In the genomic region with DNA sequence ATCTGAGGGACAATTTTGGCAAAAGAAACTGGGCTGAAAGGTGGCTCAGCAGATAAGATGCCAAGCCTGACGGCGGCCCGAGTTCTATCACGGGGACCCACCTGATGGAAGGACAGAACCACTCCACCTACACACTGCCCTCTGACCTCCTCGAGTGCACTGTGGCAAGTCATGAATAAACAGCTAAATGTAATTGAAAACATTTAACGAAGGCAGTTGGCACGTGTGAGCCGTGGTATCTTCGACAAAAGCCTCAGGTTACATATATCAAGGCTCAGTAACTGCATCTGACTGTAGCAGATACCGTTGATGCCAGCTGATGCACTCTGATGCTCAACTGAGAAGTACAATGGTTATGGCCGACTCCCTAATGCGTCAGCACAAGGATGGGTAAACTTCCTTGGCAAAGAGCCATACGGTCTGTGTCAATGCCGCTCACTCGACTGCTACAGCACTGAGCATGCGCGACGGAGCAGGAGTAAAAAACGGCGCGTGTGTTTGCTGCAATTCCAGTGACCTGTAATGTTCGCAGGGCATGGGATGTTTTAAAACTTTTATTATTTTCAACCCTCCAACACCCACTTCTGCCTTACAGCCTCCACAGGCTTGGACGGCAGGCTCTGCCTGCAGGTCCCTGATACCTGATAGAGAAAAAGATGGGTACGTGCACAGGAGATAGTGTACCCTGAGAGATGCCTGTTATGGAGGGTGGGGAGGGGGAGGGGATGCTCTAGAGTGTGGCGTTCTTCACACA, we compare ENCODE assay signal across 8 mouse cellular contexts. TPM values are rescaled to one million over a fixed set of nuclear protein-coding genes. Genes with fewer than 3 reads are reported as not detected.
DNase-seq lines count a peak whose midpoint lies in the region; ATAC-seq and TF ChIP-seq lines count a peak whose summit lies in the region.
"Had no signal": no experiment of that assay in that cellular context is flagged by ENCODE, and none has a peak within 500 bp of the region (broad histone marks: within the 10 kb centered on the region; RNA-seq: fewer than 3 reads in every experiment).

No protein-coding gene starts in this region.

- peak overlapping the region; percentile 42 for H3K4me2 ChIP-seq in neural tube, embryonic 15.5 days

- no peak for ATAC-seq in neural tube, embryonic 15.5 days (ENCODE audit: low FRiP score)

- TF ChIP-seq POLR2A in brain, embryonic 14.5 days (IDR thresholded peaks at IDR 0.05; ENCODE audit: borderline replicate concordance, extremely low read depth, insufficient read depth, insufficient read length, poor library complexity, severe bottlenecking) = no peak

- 58% methylated on average over 25 of the region's 25 CpGs for WGBS in neural tube, embryonic 15.5 days

- H3K4me3 ChIP-seq in neural tube, embryonic 15.5 days (replicated peaks) = no peak overlapping the region

- H3K27me3 ChIP-seq in neural tube, embryonic 15.5 days (replicated peaks) = no peaks in the 10 kb centered on the region

- peaks cover 3% of the 10 kb centered on the region for H3K36me3 ChIP-seq in neural tube, embryonic 15.5 days

- H3K27ac ChIP-seq in neural tube, embryonic 15.5 days (replicated peaks) = no peak overlapping the region

- intact Hi-C loops in heart, postnatal 10 days (cut with DNase I) = loop anchor here (10.0 kb wide), 1 partner anchor 400 kb away; no protein-coding TSS in a partner anchor

- DNase-seq in layer of hippocampus, postnatal 14 days (ENCODE audit: low spot score in 2 of 2) = peak; percentile 26 to 48
- DNase-seq in layer of hippocampus, postnatal 25 days (ENCODE audit: extremely low spot score in 1 of 2, low spot score in 1 of 2) = no peak
- peak; percentile 63 for DNase-seq in brain, embryonic 14.5 days (ENCODE audit: low read depth)
- peak; percentile 72 for DNase-seq in kidney, adult 9 months
- no peak for DNase-seq in embryo, embryonic 10.5 days (ENCODE audit: low spot score)
- no peak for DNase-seq in heart, postnatal 10 days

- H3K9me3 ChIP-seq in neural tube, embryonic 15.5 days (replicated peaks) = no peaks in the 10 kb centered on the region

- no peak for TF ChIP-seq CTCF in brain, embryonic 14.5 days (IDR thresholded peaks at IDR 0.05; ENCODE audit: borderline replicate concordance, extremely low read depth, insufficient read depth, insufficient read length)

- H3K4me1 ChIP-seq in neural tube, embryonic 15.5 days = peaks cover 10% of the 10 kb centered on the region

- H3K9ac ChIP-seq in neural tube, embryonic 15.5 days (replicated peaks) = no peak overlapping the region

RNA-seq across cellular contexts. Expression of a gene that starts 26.2 kb away (rescaled TPM):
- 10 to 100 TPM; 20.1 to 20.3 TPM for total RNA-seq in layer of hippocampus, postnatal 14 days (2021)
- 10 to 100 TPM; 13.8 to 18.4 TPM for total RNA-seq in layer of hippocampus, postnatal 25 days (2021)
- polyA plus RNA-seq in brain, embryonic 14.5 days (2012; rRNA removed) = 13.9 and 16.0 TPM in 2 replicates
- polyA plus RNA-seq in neural tube, embryonic 15.5 days (2015; fragmentation: Nextera tagmentation; extraction: Ambion mirVana) = 19.6 and 21.0 TPM in 2 replicates
- total RNA-seq in heart, postnatal 10 days (2021) = 10 to 100 TPM; 11.1 to 11.7 TPM

RNA-seq across cellular contexts. Expression of a gene that starts 38.1 kb away (rescaled TPM):
- 10 to 100 TPM; 42.3 to 42.9 TPM for total RNA-seq in layer of hippocampus, postnatal 14 days (2021)
- 10 to 100 TPM; 47.2 to 48.7 TPM for total RNA-seq in layer of hippocampus, postnatal 25 days (2021)
- 9.3 and 11.0 TPM in 2 replicates for polyA plus RNA-seq in brain, embryonic 14.5 days (2012; rRNA removed)
- 19.2 and 20.9 TPM in 2 replicates for polyA plus RNA-seq in neural tube, embryonic 15.5 days (2015; fragmentation: Nextera tagmentation; extraction: Ambion mirVana)
- total RNA-seq in heart, postnatal 10 days (2021) = under 1 TPM; 0.64 to 0.77 TPM

RNA-seq across cellular contexts. Expression of a gene that starts 47.6 kb away (rescaled TPM):
- 10 to 100 TPM; 31.1 to 31.2 TPM for total RNA-seq in layer of hippocampus, postnatal 14 days (2021)
- 10 to 100 TPM; 26.1 to 36.5 TPM for total RNA-seq in layer of hippocampus, postnatal 25 days (2021)
- polyA plus RNA-seq in brain, embryonic 14.5 days (2012; rRNA removed) = 7.3 and 21.0 TPM in 2 replicates
- 10.5 and 11.2 TPM in 2 replicates for polyA plus RNA-seq in neural tube, embryonic 15.5 days (2015; fragmentation: Nextera tagmentation; extraction: Ambion mirVana)
- 10 to 100 TPM; 19.6 to 22.1 TPM for total RNA-seq in heart, postnatal 10 days (2021)

RNA-seq across cellular contexts. Expression of a gene that starts 47.6 kb away (rescaled TPM):
- total RNA-seq in layer of hippocampus, postnatal 14 days (2021) = under 1 TPM; 0.62 to 0.79 TPM
- total RNA-seq in layer of hippocampus, postnatal 25 days (2021) = 1 to 10 TPM in 1 of 2 experiments, not detected in 1; 1.5 TPM
- polyA plus RNA-seq in brain, embryonic 14.5 days (2012; rRNA removed) = 0.16 and 0.59 TPM in 2 replicates
- polyA plus RNA-seq in neural tube, embryonic 15.5 days (2015; fragmentation: Nextera tagmentation; extraction: Ambion mirVana) = 0.68 TPM in 1 of 2 replicates, not detected in the other
- total RNA-seq in heart, postnatal 10 days (2021) = not detected
- polyA plus RNA-seq: large intestine, adult 2 months had no signal

Comparison
In these comparisons a context has a peak if more than half of its experiments do, and no peak if none do; other contexts are left out.
1. DNase-seq: peak in layer of hippocampus, postnatal 14 days (2 of 2), brain, embryonic 14.5 days (single experiment) and kidney, adult 9 months (single experiment); none in layer of hippocampus, postnatal 25 days (0 of 2), embryo, embryonic 10.5 days (single experiment) and heart, postnatal 10 days (0 of 2).
2. RNA of a gene that starts 38.1 kb away (total RNA-seq): 47.2 to 48.7 TPM in layer of hippocampus, postnatal 25 days and 42.3 to 42.9 TPM in layer of hippocampus, postnatal 14 days; 0.64 to 0.77 TPM in heart, postnatal 10 days; every median in the first group is over 10 times any median in the second.